21 mouse cellular contexts compared by ENCODE assay signal in genomic region chr1:36564101-36564500, GRCm38 (mm10). TPM values are rescaled to one million over a fixed set of nuclear protein-coding genes. Genes with fewer than 3 reads are reported as not detected.
DNase-seq lines count a peak whose midpoint lies in the region; ATAC-seq lines count a peak whose summit lies in the region.
"Had no signal": no experiment of that assay in that cellular context is flagged by ENCODE, and none has a peak within 500 bp of the region (broad histone marks: within the 10 kb centered on the region; RNA-seq: fewer than 3 reads in every experiment).

No protein-coding gene starts in this region.

- no peak overlapping the region for H3K4me2 ChIP-seq in forebrain, embryonic 12.5 days
- H3K4me2 ChIP-seq: forebrain, embryonic 13.5 days; heart, embryonic 13.5 days; liver, embryonic 12.5 days; midbrain, embryonic 15.5 days; neural tube, embryonic 13.5 days had no signal

- no peak for ATAC-seq in forebrain, embryonic 12.5 days (ENCODE audit: low FRiP score)
- ATAC-seq in erythroblast, adult 5-6 weeks (replicated peaks; ENCODE audit: low FRiP score, poor library complexity, severe bottlenecking), result no peak
- ATAC-seq: forebrain, embryonic 13.5 days; hindbrain, embryonic 16.5 days; liver, embryonic 12.5 days; midbrain, embryonic 15.5 days had no signal

- H3K9me3 ChIP-seq in forebrain, embryonic 12.5 days, result no peaks in the 10 kb centered on the region
- H3K9me3 ChIP-seq: forebrain, embryonic 13.5 days; G1E; heart, embryonic 13.5 days; liver, embryonic 12.5 days; midbrain, embryonic 15.5 days; neural tube, embryonic 13.5 days had no signal

- H3K27ac ChIP-seq in forebrain, embryonic 12.5 days, result no peak overlapping the region
- H3K27ac ChIP-seq: forebrain, embryonic 13.5 days; heart, embryonic 13.5 days; layer of hippocampus, adult 2 months; liver, embryonic 12.5 days; midbrain, embryonic 15.5 days; neural tube, embryonic 13.5 days had no signal

- peaks cover 7% of the 10 kb centered on the region; the same call in 1 of the 2 replicates for H3K4me1 ChIP-seq in forebrain, embryonic 12.5 days
- H3K4me1 ChIP-seq: forebrain, embryonic 13.5 days had no signal

- 80% methylated on average over 6 of the region's 6 CpGs for WGBS in forebrain, embryonic 12.5 days

- no peak overlapping the region for H3K4me3 ChIP-seq in forebrain, embryonic 12.5 days (replicated peaks)
- H3K4me3 ChIP-seq: forebrain, embryonic 13.5 days; heart, embryonic 13.5 days; layer of hippocampus, adult 2 months; liver, embryonic 12.5 days; midbrain, embryonic 15.5 days; neural tube, embryonic 13.5 days had no signal

- H3K36me3 ChIP-seq in forebrain, embryonic 12.5 days (replicated peaks), result no peaks in the 10 kb centered on the region
- H3K36me3 ChIP-seq: G1E; heart, embryonic 13.5 days; liver, embryonic 12.5 days; midbrain, embryonic 15.5 days; neural tube, embryonic 13.5 days had no signal

- H3K27me3 ChIP-seq in forebrain, embryonic 12.5 days, result peaks cover 36% of the 10 kb centered on the region
- H3K27me3 ChIP-seq: heart, embryonic 13.5 days; midbrain, embryonic 15.5 days; neural tube, embryonic 13.5 days had no signal

- DNase-seq in adrenal gland, postnatal 14 days, result peak; percentile 49
- no peak for DNase-seq in adrenal gland, postnatal 4 days (ENCODE audit: low spot score in 2 of 2)
- peak; percentile 60 for DNase-seq in 3134 (ENCODE audit: extremely low read depth, insufficient read length, low spot score)
- DNase-seq in gastrocnemius, postnatal 25 days, result peak; percentile 64
- peak; percentile 55 for DNase-seq in kidney, postnatal 10 days
- DNase-seq in yolk sac, embryonic 10.5 days (ENCODE audit: low spot score), result no peak
- DNase-seq: B cell, adult 2 months; cerebellum, adult 9-11 months; lung, postnatal 10 days had no signal

- no peak overlapping the region for H3K9ac ChIP-seq in forebrain, embryonic 12.5 days
- H3K9ac ChIP-seq: forebrain, embryonic 13.5 days; heart, embryonic 13.5 days; liver, embryonic 12.5 days; midbrain, embryonic 15.5 days; neural tube, embryonic 13.5 days had no signal

RNA-seq across cellular contexts. Expression of gene Sema4c, which starts 6.0 kb away (rescaled TPM):
- 20.7 and 27.9 TPM in 2 replicates for total RNA-seq in adrenal gland, postnatal 14 days (2021)
- total RNA-seq in adrenal gland, postnatal 4 days (2021), result 10 to 100 TPM; 44.0 to 57.6 TPM
- 1 to 10 TPM; 5.1 to 6.0 TPM for total RNA-seq in gastrocnemius, postnatal 25 days (2021)
- 29.8 and 31.7 TPM in 2 replicates for polyA plus RNA-seq in forebrain, embryonic 12.5 days (2016; fragmentation: Nextera tagmentation; extraction: Ambion mirVana)
- total RNA-seq in erythroblast, adult 5-6 weeks (2015; ENCODE audit: low replicate concordance), result not detected in 2 replicates
- total RNA-seq in erythroblast, adult 5-6 weeks (2017; ENCODE audit: low replicate concordance), result 0.56 and 0.60 TPM in 2 replicates
- polyA plus RNA-seq: G1E had no signal

RNA-seq across cellular contexts. Expression of gene Ankrd39, which starts 16.9 kb away (rescaled TPM):
- 11.7 and 15.3 TPM in 2 replicates for total RNA-seq in adrenal gland, postnatal 14 days (2021)
- 10 to 100 TPM; 19.8 to 23.1 TPM for total RNA-seq in adrenal gland, postnatal 4 days (2021)
- 1 to 10 TPM; 7.7 to 8.2 TPM for total RNA-seq in gastrocnemius, postnatal 25 days (2021)
- polyA plus RNA-seq in forebrain, embryonic 12.5 days (2016; fragmentation: Nextera tagmentation; extraction: Ambion mirVana), result 16.7 and 17.9 TPM in 2 replicates
- 0.42 TPM in 1 of 2 replicates, not detected in the other for total RNA-seq in erythroblast, adult 5-6 weeks (2015; ENCODE audit: low replicate concordance)
- 0.56 and 1.2 TPM in 2 replicates for total RNA-seq in erythroblast, adult 5-6 weeks (2017; ENCODE audit: low replicate concordance)

RNA-seq across cellular contexts. Expression of gene Gm42417, which starts 24.9 kb away (rescaled TPM):
- total RNA-seq in adrenal gland, postnatal 14 days (2021), result 2.1 TPM in 1 of 2 replicates, not detected in the other
- not detected for total RNA-seq in adrenal gland, postnatal 4 days (2021)
- total RNA-seq in gastrocnemius, postnatal 25 days (2021), result 1,000 to 10,000 TPM in 1 of 2 experiments, 100 to 1,000 TPM in 1; 766 to 1,527 TPM
- 0.50 TPM in 1 of 2 replicates, not detected in the other for polyA plus RNA-seq in forebrain, embryonic 12.5 days (2016; fragmentation: Nextera tagmentation; extraction: Ambion mirVana)
- total RNA-seq in erythroblast, adult 5-6 weeks (2015; ENCODE audit: low replicate concordance), result not detected in 2 replicates
- not detected in 2 replicates for total RNA-seq in erythroblast, adult 5-6 weeks (2017; ENCODE audit: low replicate concordance)
- total RNA-seq: G1E; layer of hippocampus, adult 2 months; left cerebral cortex, postnatal 14 days had no signal
- polyA plus RNA-seq: embryonic facial prominence, embryonic 11.5 days; heart, embryonic 13.5 days had no signal

RNA-seq across cellular contexts. Expression of gene Ankrd23, which starts 27.4 kb away (rescaled TPM):
- 8.9 and 9.7 TPM in 2 replicates for total RNA-seq in adrenal gland, postnatal 14 days (2021)
- 10 to 100 TPM; 20.7 to 22.9 TPM for total RNA-seq in adrenal gland, postnatal 4 days (2021)
- 1,000 to 10,000 TPM; 1,576 to 3,128 TPM for total RNA-seq in gastrocnemius, postnatal 25 days (2021)
- polyA plus RNA-seq in forebrain, embryonic 12.5 days (2016; fragmentation: Nextera tagmentation; extraction: Ambion mirVana), result 14.8 and 15.0 TPM in 2 replicates
- total RNA-seq in erythroblast, adult 5-6 weeks (2015; ENCODE audit: low replicate concordance), result 3.3 TPM in 1 of 2 replicates, not detected in the other
- 1.0 and 1.4 TPM in 2 replicates for total RNA-seq in erythroblast, adult 5-6 weeks (2017; ENCODE audit: low replicate concordance)

RNA-seq across cellular contexts. Expression of gene Cnnm3, which starts 52.4 kb away (rescaled TPM):
- total RNA-seq in adrenal gland, postnatal 14 days (2021), result 26.3 and 27.5 TPM in 2 replicates
- 10 to 100 TPM; 44.1 to 45.1 TPM for total RNA-seq in adrenal gland, postnatal 4 days (2021)
- 1 to 10 TPM; 7.4 to 9.7 TPM for total RNA-seq in gastrocnemius, postnatal 25 days (2021)
- polyA plus RNA-seq in forebrain, embryonic 12.5 days (2016; fragmentation: Nextera tagmentation; extraction: Ambion mirVana), result 3.4 and 4.5 TPM in 2 replicates
- total RNA-seq in erythroblast, adult 5-6 weeks (2015; ENCODE audit: low replicate concordance), result 7.9 and 8.8 TPM in 2 replicates
- 5.7 and 7.4 TPM in 2 replicates for total RNA-seq in erythroblast, adult 5-6 weeks (2017; ENCODE audit: low replicate concordance)

Comparison
In these comparisons a context has a peak if more than half of its experiments do, and no peak if none do; other contexts are left out.
1. DNase-seq: peak in adrenal gland, postnatal 14 days (single experiment), 3134 (single experiment), gastrocnemius, postnatal 25 days (single experiment) and kidney, postnatal 10 days (single experiment); none in adrenal gland, postnatal 4 days (0 of 2) and yolk sac, embryonic 10.5 days (single experiment).
2. RNA of gene Gm42417, which starts 24.9 kb away (total RNA-seq): 766 to 1,527 TPM in gastrocnemius, postnatal 25 days; 2.1 TPM in adrenal gland, postnatal 14 days, not detected in adrenal gland, postnatal 4 days and not detected in erythroblast, adult 5-6 weeks; every median in the first group is over 100 times any median in the second.